Mouse (Mus musculus): ENCODE data around the gene Rrp9. TPM values are rescaled to one million over a fixed set of nuclear protein-coding genes. Genes with fewer than 3 reads are reported as not detected.

Gene Rrp9
- polyA plus RNA-seq (2017; shearing (Covaris generic)), result 10 to 100 TPM; 21.5 to 34.6 (median 29.4) TPM

DNA sequence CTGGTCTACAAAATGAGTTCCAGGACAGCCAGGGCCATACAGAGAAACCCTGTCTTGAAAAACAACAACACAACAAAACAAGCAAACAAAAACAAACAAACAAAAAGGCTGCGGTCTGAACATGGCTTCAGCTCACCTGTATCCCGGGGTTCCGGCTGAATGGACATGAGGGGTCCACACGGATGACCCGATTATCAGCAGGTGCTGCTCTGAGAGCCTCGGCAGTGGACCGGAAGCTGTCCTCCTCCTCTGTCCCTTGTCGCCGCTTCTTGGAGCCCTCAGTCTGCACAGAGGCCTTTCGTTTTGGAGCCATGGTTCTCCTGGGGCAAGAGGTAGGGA, at the start of gene Rrp9:
Gene Rrp9 (plus strand): TSS at position 301 of the 339 bp plus-strand sequence.
- ATAC-seq, result no peak

DNA sequence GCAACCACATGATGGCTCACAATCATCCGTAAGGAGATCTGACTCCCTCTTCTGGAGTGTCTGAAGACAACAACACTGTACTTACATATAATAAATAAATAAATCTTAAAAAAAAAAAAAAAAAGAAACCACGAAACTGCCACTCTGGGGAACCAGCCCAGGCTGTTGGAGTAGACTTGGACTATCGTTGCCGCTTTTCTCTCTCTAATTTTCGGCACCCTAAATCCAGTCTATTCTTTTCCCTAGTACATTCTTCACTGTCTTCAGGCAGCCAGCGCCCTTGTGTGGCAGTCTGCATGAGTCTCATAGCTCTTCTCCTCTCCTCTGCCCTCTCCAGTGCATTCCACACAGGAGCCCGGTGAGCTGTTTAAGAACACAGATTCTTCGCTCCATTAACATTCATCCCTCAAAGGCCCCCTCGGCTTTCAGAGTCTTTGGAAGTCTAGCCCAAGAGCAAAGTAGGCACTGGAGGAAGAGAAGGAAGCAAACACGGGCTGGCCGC, 47.0 kb upstream of the Rrp9 start:
- ATAC-seq, result peak; percentile 6

DNA sequence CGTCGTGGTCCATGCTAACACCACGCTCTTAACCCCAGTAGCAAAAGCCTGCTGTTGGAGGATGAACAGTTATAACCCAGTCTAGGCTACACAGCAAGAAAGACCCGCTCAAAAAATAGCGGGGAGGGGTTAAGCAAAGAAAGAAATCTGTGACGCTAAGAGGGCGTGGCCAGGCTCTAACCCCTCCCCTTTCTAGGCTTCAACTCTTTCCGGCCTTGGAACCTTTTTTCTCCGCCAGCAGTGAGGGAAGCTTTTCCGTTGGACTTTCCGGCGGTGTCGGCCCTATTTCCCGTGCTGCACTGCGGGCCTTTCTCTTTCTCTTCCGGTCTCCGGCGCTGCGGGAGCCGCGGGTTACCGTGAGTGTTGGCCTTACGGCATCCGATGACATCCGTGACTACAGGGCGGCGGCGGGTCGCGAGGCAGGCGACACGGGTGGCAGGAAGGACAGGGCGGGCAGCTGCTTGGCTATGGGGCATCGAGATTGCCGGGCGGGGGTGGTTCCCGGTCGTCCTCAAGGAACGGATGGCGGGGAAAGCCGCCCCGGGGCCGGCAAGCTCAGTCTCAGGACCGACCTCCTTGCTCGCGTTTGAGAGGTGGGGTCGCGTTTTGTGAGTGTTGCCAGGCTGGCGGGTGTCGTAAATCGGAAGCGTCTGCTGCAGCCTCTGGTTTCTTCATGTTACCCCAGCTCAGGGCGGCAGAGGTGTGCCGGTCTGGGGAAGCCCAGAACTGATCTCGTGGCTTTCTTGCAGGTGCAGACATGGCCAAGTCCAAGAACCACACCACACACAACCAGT, 46.3 kb upstream of the Rrp9 start, which contains the start of gene Rpl29:
Gene Rpl29 (plus strand): TSS at position 234 of the 794 bp plus-strand sequence.
- ATAC-seq, result peak; percentile 94

DNA sequence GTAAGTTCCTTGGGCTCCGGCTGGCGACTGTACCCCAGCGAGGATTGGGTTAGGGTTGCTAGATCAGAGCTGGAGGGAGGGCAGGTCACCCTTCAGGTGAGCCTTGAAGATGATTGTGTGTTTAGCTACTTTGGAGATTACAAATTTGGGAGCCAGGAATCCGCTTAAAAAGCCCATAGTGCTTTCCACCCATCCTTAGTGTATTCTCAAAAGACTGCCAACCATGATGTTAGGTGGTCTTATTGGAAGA, 45.8 kb upstream of the Rrp9 start:
- no peak for ATAC-seq

DNA sequence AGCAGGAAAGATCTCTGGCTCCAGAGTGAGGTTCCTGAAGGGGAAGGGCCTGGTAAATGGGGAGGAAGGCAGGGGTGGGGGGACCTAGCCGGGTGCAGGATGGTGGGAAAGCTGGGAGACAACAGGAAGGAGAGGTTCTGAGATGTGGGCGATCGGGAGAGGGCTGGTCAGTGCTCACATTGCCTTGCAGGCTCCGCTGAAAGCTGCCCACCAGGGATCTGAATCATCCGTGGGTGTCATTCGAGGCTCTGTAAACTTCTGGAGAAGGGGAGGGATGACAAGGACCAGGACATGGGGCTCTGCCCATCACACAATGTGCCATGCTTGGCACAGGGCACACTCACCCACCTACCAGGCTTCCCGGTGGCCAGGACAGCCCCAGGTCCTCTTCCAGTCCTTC, 42.4 kb upstream of the Rrp9 start:
- ATAC-seq, result no peak

DNA sequence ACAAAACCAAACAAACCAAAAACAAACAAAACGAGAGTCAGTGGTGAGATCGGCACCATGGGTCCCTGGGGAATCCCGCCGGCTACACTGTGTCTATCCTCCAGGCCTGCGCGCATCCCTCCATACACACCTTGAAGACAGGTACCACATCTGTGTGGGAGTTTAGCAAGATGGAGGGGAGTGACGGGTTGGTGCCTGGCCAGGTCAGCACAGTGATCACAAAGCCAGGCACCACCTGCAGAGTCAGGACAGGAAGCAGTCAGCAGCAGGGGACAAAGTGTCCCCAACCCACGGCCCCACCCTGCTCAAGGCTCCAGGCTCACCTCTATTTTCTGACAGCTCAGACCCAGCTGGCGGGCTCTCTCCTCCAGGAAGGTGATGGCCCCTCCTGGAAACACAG, 39.2 kb upstream of the Rrp9 start:
- no peak for ATAC-seq

DNA sequence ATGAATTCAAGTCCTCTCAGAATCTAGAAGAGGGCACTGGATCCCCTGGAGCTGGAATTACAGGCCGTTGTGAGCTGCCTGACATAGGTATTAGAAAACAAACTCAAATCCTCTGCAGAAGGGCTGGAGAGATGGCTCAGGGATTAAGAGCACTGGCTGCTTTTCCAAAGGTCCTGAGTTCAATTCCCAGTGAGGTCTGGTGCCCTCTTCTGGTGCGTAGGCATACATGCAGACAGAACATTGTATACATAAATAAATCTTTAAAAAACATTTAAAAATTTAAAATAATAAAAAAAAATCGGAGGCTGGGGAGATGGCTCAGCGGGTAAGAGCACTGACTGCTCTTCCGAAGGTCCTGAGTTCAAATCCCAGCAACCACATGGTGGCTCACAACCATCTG, 33.1 kb upstream of the Rrp9 start:
- no peak for ATAC-seq

DNA sequence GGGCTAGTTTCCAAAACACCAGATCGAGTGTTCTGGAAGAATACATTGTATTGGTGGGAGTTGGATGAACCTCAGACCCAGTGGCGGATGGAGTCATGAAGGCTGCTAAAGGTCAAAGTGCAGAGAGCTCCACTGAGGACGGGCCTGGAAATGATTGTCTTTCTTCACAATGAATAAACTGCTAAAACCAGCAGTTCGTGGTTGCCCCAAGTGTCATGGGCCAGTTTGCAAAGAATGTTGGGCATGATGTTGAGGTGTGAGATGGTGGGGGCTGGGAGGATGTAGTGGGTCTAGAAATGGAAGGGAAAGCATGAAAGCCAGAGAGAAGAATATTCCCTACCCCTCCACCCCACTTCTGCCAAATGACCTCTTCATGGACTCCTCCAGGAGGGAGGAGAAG, 30.9 kb upstream of the Rrp9 start:
- no peak for ATAC-seq

DNA sequence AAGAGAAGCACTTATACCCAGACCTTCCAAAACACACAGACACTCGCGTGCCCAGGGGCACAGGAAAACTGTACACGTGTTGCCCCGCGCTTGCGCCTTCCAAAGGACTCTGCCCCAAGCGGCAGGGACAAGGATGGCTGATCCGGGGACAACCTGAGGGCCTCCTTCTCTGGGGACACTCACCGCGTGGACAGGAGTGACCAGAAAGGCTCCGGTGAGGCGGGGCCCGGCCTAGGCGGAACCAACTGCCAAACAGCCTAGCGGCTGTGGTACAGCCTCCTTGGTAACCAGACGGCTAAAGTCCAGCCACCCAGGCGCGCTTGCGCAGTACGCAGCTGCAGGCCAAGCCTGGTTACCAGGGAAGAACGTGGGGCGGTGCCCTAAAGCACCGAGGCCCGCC, 28.4 kb upstream of the Rrp9 start, which contains the start of the genes Abhd14b and Abhd14a:
Gene Abhd14b (plus strand): TSS at position 112 of the 400 bp plus-strand sequence.
Gene Abhd14a (minus strand): TSS at position 331 of the 400 bp plus-strand sequence.
- peak; percentile 74 for ATAC-seq

DNA sequence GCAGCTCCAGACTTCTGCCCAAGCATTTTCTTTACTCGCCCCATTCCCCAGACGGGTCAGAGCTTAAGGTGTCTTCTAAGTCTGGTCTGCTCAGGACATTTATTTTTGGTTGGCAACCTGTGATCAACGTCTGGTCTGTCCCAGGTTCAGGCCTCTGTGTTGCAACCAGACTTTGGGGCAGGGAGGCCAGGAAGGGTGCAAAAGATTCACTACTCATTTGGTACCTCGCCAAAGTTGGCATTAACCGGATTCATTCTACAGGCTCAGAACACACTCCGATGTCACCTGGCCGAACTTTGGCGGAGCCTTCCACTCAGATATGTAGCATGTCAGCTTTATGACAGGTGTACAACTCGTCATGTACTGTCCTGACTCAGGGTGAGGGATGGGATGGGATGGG, 27.8 kb upstream of the Rrp9 start:
- no peak for ATAC-seq

DNA sequence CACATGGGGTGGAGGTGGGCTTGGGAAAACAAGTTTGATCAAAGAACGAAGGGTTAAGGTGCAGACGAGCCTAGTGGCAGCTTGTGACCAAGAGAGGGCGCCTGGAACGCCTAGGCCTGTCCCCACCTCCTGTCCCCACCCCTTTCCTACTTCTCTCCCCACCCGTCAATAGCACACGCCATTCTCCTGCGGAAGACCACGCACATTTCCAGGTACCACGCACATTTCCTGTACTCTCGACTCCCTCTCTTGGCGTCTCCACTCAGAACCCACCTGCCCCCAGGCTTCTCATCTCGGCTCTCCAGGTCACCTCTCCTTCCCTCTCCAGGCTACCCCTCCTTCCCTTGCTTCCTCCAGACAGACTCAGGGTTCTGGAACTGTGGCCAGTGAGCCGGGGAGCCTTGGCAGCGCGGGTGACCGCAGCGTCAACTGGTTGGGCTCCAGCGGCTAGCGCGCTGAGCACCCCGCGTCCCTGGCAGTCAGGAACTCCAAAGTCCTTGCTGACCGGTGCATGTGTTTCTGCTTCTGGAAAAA, 27.2 kb upstream of the Rrp9 start:
- peak; percentile 75 for ATAC-seq

DNA sequence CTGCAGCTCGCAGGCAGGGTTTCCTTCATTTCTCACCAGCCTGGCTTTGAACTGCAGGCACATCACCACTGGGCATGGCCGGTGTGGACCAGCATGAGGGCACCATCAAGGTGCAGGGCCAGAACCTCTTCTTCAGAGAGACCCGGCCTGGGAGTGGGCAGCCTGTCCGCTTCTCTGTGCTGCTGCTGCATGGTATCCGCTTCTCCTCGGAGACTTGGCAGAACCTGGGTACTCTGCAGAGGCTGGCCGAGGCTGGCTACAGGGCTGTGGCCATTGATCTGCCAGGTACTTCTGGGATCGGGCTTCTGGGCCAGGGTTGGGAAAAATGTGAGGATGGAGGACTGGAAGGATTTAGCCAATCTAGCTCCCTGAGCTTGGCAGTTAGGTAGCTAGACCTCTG, 25.8 kb upstream of the Rrp9 start:
- ATAC-seq, result no peak

DNA sequence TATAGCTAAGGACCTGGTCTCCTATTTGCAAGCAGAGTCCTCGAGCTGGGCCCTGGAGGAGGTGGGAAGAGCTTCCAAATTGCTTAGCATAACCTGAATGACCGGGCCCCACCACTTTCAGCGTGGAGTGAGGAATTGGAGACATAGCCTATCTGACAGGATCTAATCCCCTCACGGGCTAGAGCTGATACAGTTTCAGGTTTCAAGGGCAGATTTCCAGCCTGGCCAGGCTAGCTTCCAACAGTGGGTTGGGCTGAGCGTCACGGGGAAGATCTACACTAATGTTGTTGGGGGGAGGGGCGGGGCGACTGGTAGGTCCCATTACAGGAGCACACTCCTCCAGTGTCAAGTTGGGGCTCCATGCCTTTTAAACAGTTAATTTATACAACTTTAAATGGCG, 25.1 kb upstream of the Rrp9 start:
- ATAC-seq, result no peak

DNA sequence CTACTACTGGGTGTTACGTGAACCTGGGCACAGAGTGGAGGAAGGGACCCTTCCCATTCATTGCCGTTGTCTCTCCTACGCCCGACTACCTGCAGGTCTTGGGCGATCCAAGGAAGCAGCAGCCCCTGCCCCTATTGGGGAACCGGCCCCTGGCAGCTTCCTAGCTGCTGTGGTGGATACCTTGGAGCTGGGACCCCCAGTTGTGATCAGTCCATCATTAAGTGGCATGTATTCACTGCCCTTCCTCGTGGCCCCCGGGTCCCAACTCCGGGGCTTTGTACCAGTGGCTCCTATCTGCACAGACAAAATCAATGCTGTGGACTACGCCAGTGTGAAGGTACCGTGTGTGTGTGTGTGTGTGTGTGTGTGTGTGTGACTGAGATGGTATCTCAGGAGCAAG, 24.5 kb upstream of the Rrp9 start:
- no peak for ATAC-seq

DNA sequence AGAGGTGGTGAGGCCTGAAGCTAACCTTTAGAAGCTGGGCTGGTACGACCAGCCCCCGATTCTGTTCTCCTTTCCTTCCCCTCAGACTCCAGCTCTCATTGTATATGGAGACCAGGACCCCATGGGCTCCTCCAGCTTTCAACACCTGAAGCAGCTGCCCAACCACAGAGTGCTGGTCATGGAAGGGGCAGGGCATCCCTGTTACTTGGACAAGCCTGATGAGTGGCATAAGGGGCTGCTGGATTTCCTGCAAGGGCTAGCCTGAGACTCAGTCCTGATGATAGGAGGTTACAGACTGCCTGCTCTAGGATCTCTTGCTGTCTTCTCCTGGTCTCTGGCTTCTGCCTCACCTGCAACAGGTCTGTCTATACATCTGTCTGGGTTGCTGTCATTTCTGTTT, 23.9 kb upstream of the Rrp9 start:
- no peak for ATAC-seq

DNA sequence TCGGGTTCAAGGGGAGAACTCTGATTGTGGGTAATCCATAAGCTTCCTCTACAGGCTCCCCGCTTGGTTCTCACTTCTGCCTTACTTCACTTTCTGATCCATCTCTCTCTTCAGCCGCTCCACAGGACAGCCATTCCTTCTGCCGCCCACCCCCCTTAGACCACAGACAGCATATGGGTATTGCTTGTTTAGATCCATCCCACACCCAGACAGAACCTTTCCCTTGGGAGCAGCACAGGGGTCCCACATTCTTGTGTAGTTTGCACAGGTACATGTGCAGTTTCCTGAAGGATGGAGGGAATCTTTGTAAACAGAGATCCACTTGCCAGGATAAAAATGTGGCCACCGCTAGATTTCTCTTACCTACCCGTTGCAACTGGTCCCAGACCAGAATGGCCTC, 23.4 kb upstream of the Rrp9 start:
- no peak for ATAC-seq

DNA sequence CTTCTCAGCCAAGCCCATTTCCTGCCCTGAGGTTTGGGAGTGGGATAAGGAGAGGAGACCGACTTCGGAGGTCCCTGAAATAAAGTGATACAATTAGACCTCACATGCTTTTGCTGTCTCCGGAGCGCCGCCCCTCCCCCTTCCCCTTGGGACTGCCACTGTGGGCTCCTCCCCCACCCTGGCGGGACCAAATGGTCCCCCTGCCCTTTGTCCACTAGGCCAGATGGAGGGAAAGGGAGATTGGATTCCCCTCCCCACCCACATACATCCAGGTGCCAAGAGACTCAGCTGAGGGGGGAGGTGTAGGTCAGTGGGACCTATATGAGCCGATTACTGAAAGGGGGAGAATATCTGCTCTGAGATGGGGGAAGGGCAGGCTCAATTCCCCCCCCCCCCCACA, 22.9 kb upstream of the Rrp9 start:
- no peak for ATAC-seq

DNA sequence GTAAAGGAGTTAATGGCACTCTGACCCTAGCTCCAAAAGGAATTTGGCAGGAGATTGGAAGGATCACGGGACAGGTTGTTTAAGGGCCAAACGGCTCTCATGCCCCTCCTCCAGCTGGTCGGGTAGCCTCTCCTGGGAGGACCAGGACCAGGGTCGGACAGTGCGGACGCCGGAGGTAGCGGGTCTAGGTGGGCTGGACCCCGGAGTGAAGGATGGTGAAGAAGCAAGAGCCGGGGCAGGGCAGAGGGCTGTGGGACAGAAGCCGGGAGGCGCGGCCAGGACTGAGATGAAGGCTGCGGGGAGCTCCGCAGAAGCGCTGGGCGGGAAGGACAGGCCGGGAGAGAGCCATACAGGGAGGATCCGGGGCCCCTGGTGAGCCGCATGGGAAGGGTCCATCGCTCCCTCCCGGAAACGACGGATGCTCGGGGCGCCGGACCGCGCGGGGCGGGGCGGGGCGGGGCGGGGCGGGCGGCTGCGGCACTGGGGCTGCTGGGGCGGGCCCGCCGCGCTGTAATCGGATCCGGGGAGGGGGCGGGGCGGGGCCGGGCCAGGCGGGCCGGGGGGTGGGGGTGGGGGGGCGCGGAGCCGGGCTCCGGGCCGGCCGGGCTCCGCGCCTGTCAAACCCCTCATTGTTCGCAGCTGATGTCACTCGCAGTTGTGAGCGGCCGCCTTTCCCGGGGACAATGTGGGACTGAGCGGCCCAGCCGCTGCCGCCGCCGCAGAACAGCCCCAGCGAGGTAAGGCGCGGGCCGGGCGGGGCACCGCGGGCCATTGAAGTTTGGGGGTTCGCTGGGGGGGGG, 22.3 kb upstream of the Rrp9 start, which contains the start of gene Pcbp4:
Gene Pcbp4 (plus strand): TSS at position 21 of the 800 bp plus-strand sequence.
- ATAC-seq, result peak; percentile 65

DNA sequence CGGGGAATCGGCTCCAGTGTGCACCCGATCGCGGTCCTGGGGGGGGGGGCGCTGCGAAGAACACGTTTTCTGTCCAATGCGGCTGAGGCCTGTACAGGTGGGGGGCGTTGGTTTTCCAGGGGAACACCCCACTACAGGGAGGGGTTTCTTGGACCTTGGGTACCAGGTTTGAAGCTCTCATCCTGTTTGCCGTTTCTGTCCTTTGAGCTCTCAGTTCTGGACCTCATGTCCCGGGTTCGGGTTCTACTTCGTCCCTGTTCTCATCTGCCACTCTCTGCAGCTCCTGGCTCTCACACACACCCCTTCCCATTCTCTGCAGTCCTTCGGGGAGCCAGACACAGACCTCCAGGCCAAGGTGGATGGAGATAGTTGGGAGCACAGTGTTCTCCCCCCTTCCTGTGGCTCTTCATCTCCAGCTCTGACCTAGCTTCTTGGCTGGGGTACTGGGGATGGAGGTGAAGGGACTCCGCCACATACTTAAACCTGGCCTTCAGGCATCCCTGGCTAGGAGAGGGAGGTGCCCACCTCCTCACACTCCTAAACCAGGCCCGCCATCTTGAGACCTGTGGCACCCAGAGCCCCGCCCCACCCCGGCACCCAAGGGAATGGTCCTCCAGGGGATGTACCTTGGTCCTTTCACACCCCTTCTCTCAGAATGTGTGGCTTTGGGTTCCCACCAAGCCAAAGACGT, 21.5 kb upstream of the Rrp9 start:
- ATAC-seq, result no peak

DNA sequence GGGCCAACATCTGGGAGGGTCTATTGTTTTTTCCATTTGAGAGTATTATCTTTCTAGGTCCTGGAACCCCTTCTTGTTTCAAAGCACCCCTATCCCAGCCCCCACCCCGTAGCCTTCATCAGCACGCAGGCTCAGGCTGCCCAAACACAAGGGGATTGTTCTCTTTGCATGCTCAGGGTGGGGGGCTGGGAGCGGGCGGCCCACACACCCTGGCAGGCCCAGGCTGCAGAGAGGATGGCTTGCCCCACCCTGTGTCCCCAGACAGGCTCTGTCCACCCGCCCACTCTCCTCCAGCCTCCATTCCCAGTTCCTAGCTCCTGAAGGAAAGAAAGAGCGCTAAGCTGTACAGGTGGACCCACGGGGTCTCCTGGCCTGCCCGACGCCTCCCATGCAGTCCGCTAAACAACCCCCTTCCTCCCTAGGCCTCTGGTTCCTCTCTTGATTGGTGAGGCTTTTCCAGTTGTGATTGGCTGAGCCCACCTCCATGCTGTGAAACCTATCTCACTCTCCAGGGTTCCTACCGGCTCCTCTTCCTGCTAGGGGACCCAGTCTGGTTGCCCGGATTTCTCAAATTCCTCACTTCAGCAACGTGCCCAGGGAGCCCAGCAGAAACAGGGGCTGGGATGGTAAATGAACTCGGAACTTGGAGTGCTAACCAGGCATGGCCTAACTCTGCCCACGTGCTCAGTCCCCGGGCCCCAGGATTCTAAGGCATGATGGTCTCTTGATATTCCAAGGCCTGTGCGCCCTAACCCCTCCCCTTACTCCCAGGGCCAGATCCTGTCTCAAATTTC, 20.7 kb upstream of the Rrp9 start:
- no peak for ATAC-seq

DNA sequence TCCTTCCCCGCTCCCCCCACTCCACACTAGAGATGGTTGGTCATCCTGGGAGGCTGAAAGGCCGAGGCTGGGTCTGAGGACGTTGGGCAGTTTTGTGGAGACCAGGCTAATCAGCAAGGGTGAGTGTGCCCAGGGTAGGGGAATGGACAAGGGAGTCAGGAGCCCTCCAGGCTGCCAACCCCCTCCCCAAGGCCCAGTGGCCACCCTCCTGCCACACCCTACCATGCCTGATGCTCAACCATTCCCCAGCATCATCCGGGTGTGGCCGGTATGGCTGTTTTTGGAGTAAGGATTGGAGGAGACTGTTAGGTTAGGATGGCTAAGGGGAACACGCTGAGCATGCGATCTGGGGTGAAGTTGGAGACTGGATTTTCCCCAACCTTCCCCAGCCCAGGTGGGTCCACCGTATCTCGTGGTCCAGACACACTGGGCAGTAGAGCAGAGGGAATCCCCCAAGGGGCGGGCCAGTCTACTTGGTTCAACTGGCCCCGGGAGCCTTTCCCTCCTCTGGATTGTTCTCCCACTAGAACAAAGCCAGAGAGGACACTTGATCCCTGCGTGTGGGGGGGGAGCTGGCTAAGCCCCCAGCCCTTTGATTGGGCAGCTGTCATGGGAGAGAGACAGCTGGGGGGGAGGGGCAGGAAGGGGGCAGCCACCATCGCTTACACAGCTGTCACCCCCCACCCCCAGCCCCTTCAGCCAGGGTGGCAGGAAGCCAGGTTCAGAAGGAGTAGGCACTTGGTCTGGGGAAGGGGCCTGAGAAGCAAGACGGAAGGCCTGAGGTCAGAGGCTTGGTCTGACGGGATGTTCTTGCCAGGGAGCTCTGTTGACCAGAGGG, 19.2 kb upstream of the Rrp9 start:
- ATAC-seq, result no peak

Measured in inflammation-experienced regulatory T-cells, adult 6 months (primary cell).